8 mouse cellular contexts compared by ENCODE assay signal in genomic region chr1:21075986-21076495, GRCm38 (mm10). TPM values are rescaled to one million over a fixed set of nuclear protein-coding genes. Genes with fewer than 3 reads are reported as not detected.
DNase-seq lines count a peak whose midpoint lies in the region; ATAC-seq lines count a peak whose summit lies in the region.

No protein-coding gene starts in this region.

- 0 out of 2 replicates have a peak, but pooled peaks cover 5% of the 10 kb centered on the region for H3K36me3 ChIP-seq in heart, embryonic 10.5 days
- peaks cover 13% of the 10 kb centered on the region; the same call in 1 of the 2 replicates for H3K36me3 ChIP-seq in embryonic facial prominence, embryonic 10.5 days (replicated peaks)
- no peaks in the 10 kb centered on the region for H3K36me3 ChIP-seq in hindbrain, embryonic 16.5 days (ENCODE audit: control insufficient read depth, insufficient read depth, low read length)
- no peaks in the 10 kb centered on the region for H3K36me3 ChIP-seq in midbrain, embryonic 15.5 days (replicated peaks)

- ATAC-seq in hindbrain, embryonic 16.5 days: no peak
- no peak for ATAC-seq in midbrain, embryonic 15.5 days (replicated peaks)

- peak overlapping the region; percentile 37; the same call in 1 of the 2 replicates for H3K4me3 ChIP-seq in heart, embryonic 10.5 days
- H3K4me3 ChIP-seq in embryonic facial prominence, embryonic 10.5 days: peak overlapping the region; percentile 80
- no peak overlapping the region for H3K4me3 ChIP-seq in hindbrain, embryonic 16.5 days (ENCODE audit: low read length)
- no peak overlapping the region for H3K4me3 ChIP-seq in midbrain, embryonic 15.5 days

- peak overlapping the region; percentile 26 for H3K4me2 ChIP-seq in hindbrain, embryonic 16.5 days (ENCODE audit: low read length)
- peak overlapping the region; percentile 67; the same call in 1 of the 2 replicates for H3K4me2 ChIP-seq in midbrain, embryonic 15.5 days

- 9% methylated on average over 6 of the region's 6 CpGs for WGBS in heart, embryonic 10.5 days
- WGBS in embryonic facial prominence, embryonic 10.5 days: 14% methylated on average over 6 of the region's 6 CpGs
- 19% methylated on average over 6 of the region's 6 CpGs for WGBS in hindbrain, embryonic 16.5 days
- 20% methylated on average over 6 of the region's 6 CpGs for WGBS in midbrain, embryonic 15.5 days

- H3K9me3 ChIP-seq in heart, embryonic 10.5 days: no peaks in the 10 kb centered on the region
- H3K9me3 ChIP-seq in embryonic facial prominence, embryonic 10.5 days: no peaks in the 10 kb centered on the region
- H3K9me3 ChIP-seq in hindbrain, embryonic 16.5 days (ENCODE audit: control insufficient read depth, low read length): no peaks in the 10 kb centered on the region
- no peaks in the 10 kb centered on the region for H3K9me3 ChIP-seq in midbrain, embryonic 15.5 days

- DNase-seq in heart, embryonic 10.5 days (ENCODE audit: low spot score): no peak
- DNase-seq in heart, adult 8-10 months (ENCODE audit: low spot score): no peak
- peak; percentile 24 for DNase-seq in embryonic facial prominence, embryonic 10.5 days (ENCODE audit: low spot score)
- no peak for DNase-seq in MN1 (ENCODE audit: low spot score)
- no peak for DNase-seq in right cerebral cortex, postnatal 14 days
- DNase-seq in gastrocnemius, adult 18-20 months (ENCODE audit: low spot score): no peak

- H3K27me3 ChIP-seq in heart, embryonic 10.5 days (ENCODE audit: insufficient read depth, poor library complexity, severe bottlenecking): no peaks in the 10 kb centered on the region
- no peaks in the 10 kb centered on the region for H3K27me3 ChIP-seq in embryonic facial prominence, embryonic 10.5 days (replicated peaks; ENCODE audit: low read depth, poor library complexity, severe bottlenecking)
- H3K27me3 ChIP-seq in hindbrain, embryonic 16.5 days (replicated peaks; ENCODE audit: control insufficient read depth, insufficient read depth, low read length): no peaks in the 10 kb centered on the region
- no peaks in the 10 kb centered on the region for H3K27me3 ChIP-seq in midbrain, embryonic 15.5 days (replicated peaks)

- H3K27ac ChIP-seq in heart, embryonic 10.5 days: peak overlapping the region; percentile 72
- peak overlapping the region; percentile 64 for H3K27ac ChIP-seq in embryonic facial prominence, embryonic 10.5 days (replicated peaks)
- H3K27ac ChIP-seq in hindbrain, embryonic 16.5 days (ENCODE audit: low read depth, low read length): no peak overlapping the region
- H3K27ac ChIP-seq in midbrain, embryonic 15.5 days: no peak overlapping the region

- peaks cover 62% of the 10 kb centered on the region for H3K4me1 ChIP-seq in heart, embryonic 10.5 days
- H3K4me1 ChIP-seq in embryonic facial prominence, embryonic 10.5 days: peaks cover 59% of the 10 kb centered on the region
- peaks cover 19% of the 10 kb centered on the region for H3K4me1 ChIP-seq in hindbrain, embryonic 16.5 days (ENCODE audit: control insufficient read depth, insufficient read depth, low read depth, low read length)
- H3K4me1 ChIP-seq in midbrain, embryonic 15.5 days: peaks cover 15% of the 10 kb centered on the region

- H3K9ac ChIP-seq in hindbrain, embryonic 16.5 days (ENCODE audit: low read depth, low read length): 0 out of 2 replicates have a peak overlapping the region, but pooled peaks have one; percentile 4
- H3K9ac ChIP-seq in midbrain, embryonic 15.5 days: no peak overlapping the region

RNA-seq across cellular contexts. Expression of gene Tram2, which starts 3.0 kb away (rescaled TPM):
- polyA plus RNA-seq in heart, embryonic 10.5 days (2016; fragmentation: Nextera tagmentation; extraction: Ambion mirVana): 5.2 and 5.8 TPM in 2 replicates
- 1 to 10 TPM; 4.3 to 5.8 (median 4.9) TPM for total RNA-seq in heart, adult 8-10 months (2022)
- 7.4 and 7.5 TPM in 2 replicates for polyA plus RNA-seq in embryonic facial prominence, embryonic 10.5 days (2016; fragmentation: Nextera tagmentation; extraction: Ambion mirVana)
- polyA plus RNA-seq in hindbrain, embryonic 16.5 days (2015; fragmentation: Nextera tagmentation; extraction: Ambion mirVana): 1.6 and 2.5 TPM in 2 replicates
- 2.0 and 2.1 TPM in 2 replicates for polyA plus RNA-seq in midbrain, embryonic 15.5 days (2015; fragmentation: Nextera tagmentation; extraction: Ambion mirVana)
- total RNA-seq in gastrocnemius, adult 18-20 months (2021): 1 to 10 TPM; 2.4 to 2.5 TPM

Comparison
In these comparisons a context has a peak if more than half of its experiments do, and no peak if none do; other contexts are left out.
1. H3K27ac ChIP-seq: peak in heart, embryonic 10.5 days (single experiment) and embryonic facial prominence, embryonic 10.5 days (single experiment); none in hindbrain, embryonic 16.5 days (single experiment) and midbrain, embryonic 15.5 days (single experiment).
2. H3K4me3 ChIP-seq: peak in heart, embryonic 10.5 days (single experiment) and embryonic facial prominence, embryonic 10.5 days (single experiment); none in hindbrain, embryonic 16.5 days (single experiment) and midbrain, embryonic 15.5 days (single experiment).